Mouse (Mus musculus): ENCODE data around the gene Iglon5. TPM values are rescaled to one million over a fixed set of nuclear protein-coding genes. Genes with fewer than 3 reads are reported as not detected.

Gene Iglon5
- polyA plus RNA-seq, 1 experiment from 2014 or later = 1.1 TPM

DNA sequence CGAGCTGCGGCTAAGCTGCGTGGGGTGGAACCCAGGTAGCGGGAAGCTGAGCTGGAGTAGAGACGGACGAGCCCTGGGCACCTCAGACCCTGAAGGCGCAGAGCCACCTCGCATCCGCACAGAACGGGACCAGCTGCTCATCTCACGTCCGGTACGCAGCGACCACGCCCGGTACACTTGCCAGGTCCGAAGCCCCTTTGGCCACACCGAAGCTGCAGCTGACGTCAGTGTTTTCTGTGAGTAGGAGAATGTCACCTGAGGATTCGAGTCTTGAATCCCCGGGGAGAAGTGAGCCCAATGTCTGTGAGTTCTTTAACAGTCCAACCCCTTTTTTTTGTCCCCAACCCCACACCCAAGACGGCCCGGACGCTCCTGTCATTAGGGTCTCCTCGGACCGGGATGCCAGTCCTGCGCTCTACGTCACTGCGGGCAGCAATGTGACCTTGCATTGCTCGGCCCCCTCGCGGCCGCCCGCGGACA is 25.0 kb downstream of the Iglon5 start:
- Histone ChIP-seq H3K27ac (replicated peaks; ENCODE audit: low read depth, low read length) (no peak overlapping the region), H3K9ac (replicated peaks; ENCODE audit: low read length) (peak overlapping the region; percentile 50), H3K4me3 (ENCODE audit: low read depth, low read length) (peak overlapping the region; percentile 38), H3K4me2 (ENCODE audit: low read depth, low read length) (peak overlapping the region; percentile 78), H3K36me3 (replicated peaks; ENCODE audit: control insufficient read depth, insufficient read depth, low read depth, low read length) (no peaks in the 10 kb centered on the region), H3K27me3 (ENCODE audit: control insufficient read depth, insufficient read depth, low read length) (no peaks in the 10 kb centered on the region; the same call in 1 of the 2 replicates), H3K9me3 (replicated peaks; ENCODE audit: control insufficient read depth, low read length) (no peaks in the 10 kb centered on the region), H3K4me1 (ENCODE audit: control insufficient read depth, insufficient read depth, low read length) (no peaks in the 10 kb centered on the region)
- peak; percentile 63 for DNase-seq (ENCODE audit: low spot score)
- ATAC-seq (replicated peaks; ENCODE audit: insufficient number of reproducible peaks, low FRiP score, low TSS enrichment, low read depth) = no peak
- 10% methylated on average over 34 of the region's 35 CpGs for WGBS

DNA sequence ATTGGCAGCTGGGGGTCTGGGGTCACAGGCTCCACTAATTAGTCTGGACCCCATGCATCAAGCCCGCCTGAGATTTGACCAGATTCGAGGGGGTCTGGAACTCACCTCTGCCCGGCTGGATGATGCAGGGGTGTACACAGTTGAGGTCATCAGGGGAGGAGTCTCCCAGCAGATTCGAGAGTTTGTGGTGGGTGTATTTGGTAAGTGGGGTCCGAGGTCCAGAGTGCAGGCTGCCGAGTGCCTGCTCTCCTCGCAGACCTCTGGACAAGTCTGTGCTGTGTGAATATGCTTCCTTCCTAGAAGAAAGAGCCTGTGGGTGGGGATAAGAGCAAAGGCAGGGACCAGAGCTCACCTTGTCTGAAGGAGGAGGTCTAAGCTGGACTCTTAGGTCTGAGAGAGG is 25.9 kb downstream of the Iglon5 start:
- no peak overlapping the region for H3K9ac ChIP-seq (replicated peaks; ENCODE audit: low read length)
- H3K36me3 ChIP-seq (replicated peaks; ENCODE audit: control insufficient read depth, insufficient read depth, low read depth, low read length) = no peaks in the 10 kb centered on the region
- H3K9me3 ChIP-seq (replicated peaks; ENCODE audit: control insufficient read depth, low read length) = no peaks in the 10 kb centered on the region
- no peak for DNase-seq (ENCODE audit: low spot score)
- H3K4me2 ChIP-seq (ENCODE audit: low read depth, low read length) = no peak overlapping the region
- H3K27me3 ChIP-seq (ENCODE audit: control insufficient read depth, insufficient read depth, low read length) = no peaks in the 10 kb centered on the region; the same call in 1 of the 2 replicates
- H3K27ac ChIP-seq (replicated peaks; ENCODE audit: low read depth, low read length) = no peak overlapping the region
- ATAC-seq (replicated peaks; ENCODE audit: insufficient number of reproducible peaks, low FRiP score, low TSS enrichment, low read depth) = no peak
- WGBS = 84% methylated on average over 7 of the region's 7 CpGs
- no peak overlapping the region for H3K4me3 ChIP-seq (ENCODE audit: low read depth, low read length)
- no peaks in the 10 kb centered on the region for H3K4me1 ChIP-seq (ENCODE audit: control insufficient read depth, insufficient read depth, low read length)

DNA sequence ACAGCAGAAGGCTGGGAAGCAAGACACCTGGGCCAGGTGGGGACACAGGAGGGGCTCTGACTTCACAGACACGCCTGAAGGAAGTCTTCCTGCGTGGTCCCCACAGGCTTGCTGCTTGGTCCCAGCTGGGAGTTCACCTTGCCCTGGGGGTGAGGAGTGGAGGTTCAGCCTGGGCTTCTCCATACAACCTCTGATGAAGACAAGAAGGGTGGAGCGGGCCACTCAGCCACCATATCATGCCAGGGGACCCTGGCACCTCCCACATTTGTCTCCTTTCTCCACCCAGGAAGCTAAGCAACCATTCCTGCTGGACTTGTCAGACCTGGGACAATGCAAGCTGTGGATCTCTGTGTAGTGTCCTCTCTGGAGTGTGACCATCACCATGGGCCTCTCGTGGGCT is 27.0 kb downstream of the Iglon5 start, which contains the start of gene Vsig10l:
TSS of gene Vsig10l (plus strand) at position 301 of the 400 bp plus-strand sequence.
- DNase-seq (ENCODE audit: low spot score) (no peak), ATAC-seq (replicated peaks; ENCODE audit: insufficient number of reproducible peaks, low FRiP score, low TSS enrichment, low read depth) (no peak)
- no peak within 1 kb of the TSS for H3K27ac ChIP-seq (replicated peaks; ENCODE audit: low read depth, low read length)
- H3K4me3 ChIP-seq (ENCODE audit: low read depth, low read length) = no peak within 1 kb of the TSS
- H3K9ac ChIP-seq (replicated peaks; ENCODE audit: low read length) = no peak within 1 kb of the TSS
- H3K4me1 ChIP-seq (ENCODE audit: control insufficient read depth, insufficient read depth, low read length) = no peaks in the 10 kb centered on the region
- no peaks in the 10 kb centered on the region for H3K9me3 ChIP-seq (replicated peaks; ENCODE audit: control insufficient read depth, low read length)
- 73% methylated on average over 4 of the region's 4 CpGs for WGBS
- H3K4me2 ChIP-seq (ENCODE audit: low read depth, low read length) = no peak within 1 kb of the TSS
- H3K36me3 ChIP-seq (replicated peaks; ENCODE audit: control insufficient read depth, insufficient read depth, low read depth, low read length) = no peaks in the 10 kb centered on the region
- H3K27me3 ChIP-seq (ENCODE audit: control insufficient read depth, insufficient read depth, low read length) = no peaks in the 10 kb centered on the region; the same call in 1 of the 2 replicates

DNA sequence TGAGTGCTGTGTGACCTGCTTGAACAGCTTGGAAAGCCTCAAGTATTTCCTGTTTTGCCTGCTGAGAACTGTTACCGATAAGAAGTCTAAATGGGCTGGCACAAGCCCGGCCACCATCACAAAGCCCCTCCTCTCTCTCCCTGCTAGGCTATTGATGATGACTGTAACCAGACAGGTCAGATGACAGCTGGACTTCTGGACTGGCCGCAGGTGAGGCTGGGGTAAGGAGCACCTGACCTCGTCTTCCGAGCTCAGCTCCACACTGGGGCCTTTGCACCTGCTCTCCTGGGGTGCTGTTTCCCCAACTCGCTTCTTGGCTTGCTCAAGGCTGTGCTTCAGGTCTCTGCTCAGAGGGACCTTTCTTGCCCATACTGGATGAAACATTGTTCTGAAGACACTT is 35.5 kb downstream of the Iglon5 start:
- Histone ChIP-seq H3K36me3 (replicated peaks; ENCODE audit: control insufficient read depth, insufficient read depth, low read depth, low read length) (peaks cover 4% of the 10 kb centered on the region; the same call in 1 of the 2 replicates), H3K4me2 (ENCODE audit: low read depth, low read length) (no peak overlapping the region), H3K4me1 (ENCODE audit: control insufficient read depth, insufficient read depth, low read length) (no peaks in the 10 kb centered on the region), H3K27me3 (ENCODE audit: control insufficient read depth, insufficient read depth, low read length) (no peaks in the 10 kb centered on the region), H3K27ac (replicated peaks; ENCODE audit: low read depth, low read length) (no peak overlapping the region), H3K9ac (replicated peaks; ENCODE audit: low read length) (no peak overlapping the region), H3K4me3 (ENCODE audit: low read depth, low read length) (no peak overlapping the region), H3K9me3 (replicated peaks; ENCODE audit: control insufficient read depth, low read length) (no peaks in the 10 kb centered on the region)
- WGBS = 93% methylated on average over 6 of the region's 6 CpGs
- DNase-seq (ENCODE audit: low spot score) = no peak
- ATAC-seq (replicated peaks; ENCODE audit: insufficient number of reproducible peaks, low FRiP score, low TSS enrichment, low read depth) = no peak

DNA sequence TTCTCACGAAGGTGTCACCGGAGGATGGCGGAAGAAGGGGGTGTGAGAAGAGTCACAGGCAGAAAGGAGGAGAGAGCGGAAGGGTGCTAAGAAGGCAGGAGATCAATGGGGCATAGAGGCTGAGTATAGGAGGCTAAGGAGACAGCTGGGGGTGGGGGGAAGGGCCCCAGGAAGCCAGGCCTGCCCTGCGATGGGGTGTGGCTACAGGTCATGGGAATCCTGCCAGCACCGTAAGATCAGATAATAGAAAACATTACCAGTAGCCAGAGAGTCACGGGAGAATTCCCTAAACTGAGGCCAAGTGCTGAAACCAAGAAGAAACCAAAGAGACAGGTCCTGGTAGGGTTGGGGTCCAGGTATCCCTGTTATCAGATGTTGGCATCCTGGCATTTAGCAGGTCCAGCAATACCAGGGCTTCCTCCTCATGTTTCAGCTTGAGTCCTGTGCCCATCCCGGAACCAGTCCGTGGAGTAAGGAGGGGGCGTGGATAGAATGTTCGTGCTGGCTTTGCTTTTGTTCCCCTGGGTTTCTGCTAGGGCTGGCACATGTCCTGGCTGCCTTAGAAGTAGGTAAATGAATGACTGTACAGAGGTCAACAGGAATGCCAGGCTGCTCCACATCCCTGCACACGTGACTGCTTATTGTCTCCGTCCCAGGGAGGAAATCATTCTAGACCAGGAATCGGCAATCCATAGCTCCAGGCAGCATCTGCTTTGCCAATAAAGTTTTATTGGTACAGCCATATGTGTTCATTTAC is 36.1 kb downstream of the Iglon5 start:
- no peak overlapping the region for H3K4me3 ChIP-seq (ENCODE audit: low read depth, low read length)
- H3K36me3 ChIP-seq (replicated peaks; ENCODE audit: control insufficient read depth, insufficient read depth, low read depth, low read length) = peaks cover 4% of the 10 kb centered on the region; the same call in 1 of the 2 replicates
- H3K4me1 ChIP-seq (ENCODE audit: control insufficient read depth, insufficient read depth, low read length) = no peaks in the 10 kb centered on the region
- H3K27me3 ChIP-seq (ENCODE audit: control insufficient read depth, insufficient read depth, low read length) = no peaks in the 10 kb centered on the region
- H3K4me2 ChIP-seq (ENCODE audit: low read depth, low read length) = no peak overlapping the region
- H3K9ac ChIP-seq (replicated peaks; ENCODE audit: low read length) = no peak overlapping the region
- 92% methylated on average over 14 of the region's 14 CpGs for WGBS
- H3K27ac ChIP-seq (replicated peaks; ENCODE audit: low read depth, low read length) = no peak overlapping the region
- H3K9me3 ChIP-seq (replicated peaks; ENCODE audit: control insufficient read depth, low read length) = no peaks in the 10 kb centered on the region
- ATAC-seq (replicated peaks; ENCODE audit: insufficient number of reproducible peaks, low FRiP score, low TSS enrichment, low read depth) (no peak), DNase-seq (ENCODE audit: low spot score) (no peak)

DNA sequence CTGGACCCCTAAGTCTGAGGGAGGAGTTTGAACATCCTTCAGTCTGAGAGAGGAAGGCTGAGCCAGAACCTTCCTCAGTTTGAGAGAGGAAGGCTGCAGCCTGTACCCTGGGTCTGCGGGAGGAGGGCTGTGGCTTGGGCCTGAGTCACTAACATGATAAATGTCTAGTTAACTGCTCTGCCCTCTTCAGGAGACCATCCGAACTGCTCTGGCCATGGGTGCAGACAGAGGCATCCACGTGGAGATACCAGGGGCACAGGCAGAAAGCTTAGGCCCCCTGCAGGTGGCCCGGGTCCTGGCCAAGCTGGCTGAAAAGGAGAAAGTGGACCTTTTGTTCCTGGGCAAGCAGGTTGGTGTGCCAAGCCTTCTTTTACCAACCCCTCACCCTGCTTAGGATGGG is 37.3 kb downstream of the Iglon5 start:
- Histone ChIP-seq H3K9me3 (replicated peaks; ENCODE audit: control insufficient read depth, low read length) (no peaks in the 10 kb centered on the region), H3K9ac (replicated peaks; ENCODE audit: low read length) (no peak overlapping the region), H3K27ac (replicated peaks; ENCODE audit: low read depth, low read length) (no peak overlapping the region), H3K4me1 (ENCODE audit: control insufficient read depth, insufficient read depth, low read length) (no peaks in the 10 kb centered on the region), H3K4me3 (ENCODE audit: low read depth, low read length) (no peak overlapping the region), H3K4me2 (ENCODE audit: low read depth, low read length) (no peak overlapping the region), H3K36me3 (replicated peaks; ENCODE audit: control insufficient read depth, insufficient read depth, low read depth, low read length) (peaks cover 4% of the 10 kb centered on the region; the same call in 1 of the 2 replicates), H3K27me3 (ENCODE audit: control insufficient read depth, insufficient read depth, low read length) (no peaks in the 10 kb centered on the region)
- 45% methylated on average over 4 of the region's 4 CpGs for WGBS
- ATAC-seq (replicated peaks; ENCODE audit: insufficient number of reproducible peaks, low FRiP score, low TSS enrichment, low read depth) (no peak), DNase-seq (ENCODE audit: low spot score) (peak; percentile 8)

DNA sequence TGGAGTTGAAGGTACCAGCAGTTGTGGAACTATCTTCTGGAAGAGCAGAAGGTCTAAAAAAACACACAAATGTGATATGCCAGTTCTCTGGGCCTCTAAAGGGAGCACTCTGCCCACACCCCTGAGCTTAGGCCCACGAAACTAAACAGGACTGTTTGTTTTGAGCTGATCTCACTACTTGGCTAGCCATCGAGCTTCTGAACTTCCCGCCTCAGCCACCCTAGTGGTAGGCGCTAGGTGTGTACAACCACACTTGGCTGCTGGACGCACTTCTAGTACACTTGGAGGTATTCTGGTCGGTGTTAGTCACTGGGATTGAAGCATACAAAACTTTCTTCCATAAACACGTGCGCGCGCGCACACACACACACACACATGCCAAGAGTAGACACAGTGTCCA is 38.1 kb downstream of the Iglon5 start:
- Histone ChIP-seq H3K4me3 (ENCODE audit: low read depth, low read length) (no peak overlapping the region), H3K4me1 (ENCODE audit: control insufficient read depth, insufficient read depth, low read length) (no peaks in the 10 kb centered on the region), H3K9ac (replicated peaks; ENCODE audit: low read length) (no peak overlapping the region), H3K36me3 (replicated peaks; ENCODE audit: control insufficient read depth, insufficient read depth, low read depth, low read length) (peaks cover 4% of the 10 kb centered on the region; the same call in 1 of the 2 replicates), H3K27ac (replicated peaks; ENCODE audit: low read depth, low read length) (no peak overlapping the region), H3K9me3 (replicated peaks; ENCODE audit: control insufficient read depth, low read length) (no peaks in the 10 kb centered on the region), H3K4me2 (ENCODE audit: low read depth, low read length) (no peak overlapping the region), H3K27me3 (ENCODE audit: control insufficient read depth, insufficient read depth, low read length) (no peaks in the 10 kb centered on the region)
- 95% methylated on average over 11 of the region's 11 CpGs for WGBS
- DNase-seq (ENCODE audit: low spot score) (no peak), ATAC-seq (replicated peaks; ENCODE audit: insufficient number of reproducible peaks, low FRiP score, low TSS enrichment, low read depth) (no peak)

DNA sequence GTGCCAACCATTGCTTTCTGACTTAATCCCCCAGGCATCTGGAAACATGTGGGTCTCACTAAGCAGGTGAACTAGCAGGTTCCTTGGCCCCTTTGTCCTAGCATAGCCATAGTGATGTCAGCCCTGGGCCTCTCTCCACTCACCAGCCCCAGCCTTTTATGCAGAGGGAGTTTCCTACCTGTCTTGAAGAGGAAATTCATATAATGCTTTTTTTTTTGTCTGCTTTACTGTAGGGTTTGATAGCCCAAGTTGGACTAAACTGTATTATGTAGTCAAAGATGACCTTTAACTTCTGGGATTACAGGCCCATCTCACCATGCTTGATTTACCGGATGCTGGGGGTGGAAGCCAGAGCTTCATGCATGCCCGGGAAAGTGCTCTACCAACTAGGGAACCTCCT is 40.1 kb downstream of the Iglon5 start:
- H3K4me3 ChIP-seq (ENCODE audit: low read depth, low read length) = no peak overlapping the region
- no peaks in the 10 kb centered on the region for H3K4me1 ChIP-seq (ENCODE audit: control insufficient read depth, insufficient read depth, low read length)
- ATAC-seq (replicated peaks; ENCODE audit: insufficient number of reproducible peaks, low FRiP score, low TSS enrichment, low read depth) (no peak), DNase-seq (ENCODE audit: low spot score) (no peak)
- H3K27me3 ChIP-seq (ENCODE audit: control insufficient read depth, insufficient read depth, low read length) = no peaks in the 10 kb centered on the region
- WGBS = 100% methylated on average over 2 of the region's 2 CpGs
- H3K27ac ChIP-seq (replicated peaks; ENCODE audit: low read depth, low read length) = no peak overlapping the region
- H3K36me3 ChIP-seq (replicated peaks; ENCODE audit: control insufficient read depth, insufficient read depth, low read depth, low read length) = no peaks in the 10 kb centered on the region
- no peaks in the 10 kb centered on the region for H3K9me3 ChIP-seq (replicated peaks; ENCODE audit: control insufficient read depth, low read length)
- H3K9ac ChIP-seq (replicated peaks; ENCODE audit: low read length) = no peak overlapping the region
- no peak overlapping the region for H3K4me2 ChIP-seq (ENCODE audit: low read depth, low read length)

All from embryonic facial prominence, embryonic 11.5 days (tissue).